Mouse (Mus musculus) cerebellum, adult 8-10 months (tissue): ENCODE results near the gene Ccdc152.
"Not testable (repeated sequence)": the region's sequence is repeated elsewhere in the genome, so short reads cannot be mapped to it uniquely, and the experiment has no call there.

Source experiments
- DNase-seq: peaks from one replicate; pipeline ENCODE4 v3.0.0; 2022

Ccdc152 gene

GRCm38 (mm10) chr15:3273191-3273590 lies 30.1 kb downstream of the Ccdc152 start:
- DNase-seq = no peak

DNA sequence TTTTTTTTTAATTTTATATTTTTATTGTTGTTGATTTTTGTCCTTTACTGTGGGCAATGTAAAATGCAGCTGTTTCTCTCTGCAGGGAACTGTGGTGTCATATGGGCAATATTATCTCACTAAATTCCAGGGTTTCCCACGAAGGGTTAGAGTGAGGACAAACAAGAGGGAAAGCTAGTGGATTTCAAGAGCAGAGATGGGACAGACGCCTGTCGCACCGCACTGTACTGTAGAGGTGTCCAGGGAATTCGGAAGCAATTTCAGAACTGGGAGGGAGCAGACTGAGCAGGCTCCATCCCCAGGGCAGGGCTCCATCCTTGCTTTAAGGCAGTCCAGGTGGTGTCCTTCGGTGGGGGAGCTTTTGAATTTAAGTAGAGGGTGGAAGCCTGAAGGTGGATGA lies 32.1 kb downstream of the Ccdc152 start:
- no peak for DNase-seq

DNA sequence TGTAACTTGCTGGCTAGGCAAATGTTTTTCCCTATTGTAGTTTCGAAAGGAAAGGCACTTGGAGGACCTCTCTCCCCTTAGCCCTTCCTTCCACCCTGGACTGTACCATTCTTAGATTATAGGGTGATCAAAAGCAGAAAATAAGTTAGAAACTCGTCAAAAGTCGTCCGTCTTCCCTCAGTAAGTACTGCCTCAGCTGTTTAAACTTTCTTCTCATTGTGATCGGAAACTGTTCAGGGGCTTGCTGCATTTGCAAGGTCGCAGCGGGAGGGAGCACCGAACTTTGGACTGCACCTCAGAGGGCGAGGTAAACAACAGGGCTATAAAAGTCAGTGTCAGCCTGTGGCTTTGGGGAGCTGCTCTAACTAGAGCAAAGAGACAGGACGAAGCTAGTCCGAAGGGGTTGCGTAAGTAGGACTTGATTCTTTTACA lies 32.7 kb downstream of the Ccdc152 start:
- DNase-seq = peak; percentile 12

DNA sequence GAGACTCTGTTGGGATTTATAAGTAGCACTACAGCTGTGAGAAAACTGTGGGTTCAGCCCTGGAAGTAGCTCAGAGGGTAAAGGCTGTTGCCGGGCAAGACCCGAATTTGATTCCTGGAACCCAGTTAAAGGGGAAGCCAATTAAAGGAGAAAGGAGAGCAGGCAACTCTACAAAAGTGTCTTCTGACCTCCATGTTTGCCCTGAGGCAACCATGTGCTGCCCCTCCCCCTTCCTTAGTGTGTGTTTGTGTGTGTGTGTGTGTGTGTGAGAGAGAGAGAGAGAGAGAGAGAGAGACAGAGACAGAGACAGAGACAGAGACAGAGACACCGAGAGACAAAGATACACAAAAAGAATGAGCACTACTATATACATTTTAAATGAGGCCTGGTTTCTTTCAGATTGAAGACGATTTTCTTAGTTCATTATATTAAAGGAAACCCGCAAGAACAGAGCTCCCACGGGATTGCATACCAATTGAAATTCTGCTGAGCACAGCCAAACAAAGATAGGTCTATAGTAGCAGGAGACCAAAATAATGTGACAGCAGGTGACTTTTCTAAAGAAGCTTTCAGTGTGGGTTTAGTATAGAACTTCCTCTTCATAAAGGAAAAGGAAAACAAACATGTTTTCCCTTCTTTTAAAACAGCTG lies 33.2 kb downstream of the Ccdc152 start:
- DNase-seq = no peak

DNA sequence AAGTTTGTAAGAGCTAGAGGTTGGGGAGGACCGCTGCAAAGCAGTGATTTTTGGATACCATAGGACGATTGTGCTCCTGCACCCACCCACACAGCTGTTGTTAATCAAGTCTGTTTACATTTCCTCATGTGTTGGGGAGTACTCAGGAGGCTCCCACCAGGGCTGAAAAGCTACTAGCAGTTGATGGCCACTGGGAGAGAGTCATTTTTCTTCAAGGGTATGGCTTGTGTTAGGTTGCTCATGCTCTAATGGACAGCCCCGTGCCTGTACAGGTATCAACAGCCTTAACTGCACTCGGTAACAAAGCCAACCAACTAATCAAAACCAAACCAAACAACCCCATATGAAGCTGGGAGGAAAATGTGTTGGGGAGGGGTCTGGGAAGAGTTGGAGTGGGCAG lies 33.8 kb downstream of the Ccdc152 start:
- DNase-seq = no peak

DNA sequence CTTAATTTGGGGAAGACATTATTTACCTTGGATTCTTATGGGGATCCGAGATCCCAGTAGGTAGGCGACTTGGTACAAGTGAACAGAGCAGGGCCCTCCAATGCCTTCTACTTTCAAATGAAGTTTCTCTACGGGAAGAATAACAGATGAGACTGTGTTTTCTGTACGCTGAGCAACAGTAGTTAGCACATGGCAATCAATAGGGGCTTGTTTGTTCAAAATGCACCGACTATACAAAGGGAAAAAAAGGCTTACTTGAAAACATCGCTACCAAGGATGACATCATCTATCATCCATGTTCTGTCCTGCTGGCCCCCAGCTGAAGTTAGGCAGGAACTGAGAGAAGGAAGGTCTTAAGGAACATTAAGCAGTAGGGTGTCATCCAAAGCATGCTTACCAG lies 35.1 kb downstream of the Ccdc152 start, which contains the start of gene Selenop:
Gene Selenop, plus strand, starts transcription at position 301 of the 400 bp plus-strand sequence.
- DNase-seq = no peak

DNA sequence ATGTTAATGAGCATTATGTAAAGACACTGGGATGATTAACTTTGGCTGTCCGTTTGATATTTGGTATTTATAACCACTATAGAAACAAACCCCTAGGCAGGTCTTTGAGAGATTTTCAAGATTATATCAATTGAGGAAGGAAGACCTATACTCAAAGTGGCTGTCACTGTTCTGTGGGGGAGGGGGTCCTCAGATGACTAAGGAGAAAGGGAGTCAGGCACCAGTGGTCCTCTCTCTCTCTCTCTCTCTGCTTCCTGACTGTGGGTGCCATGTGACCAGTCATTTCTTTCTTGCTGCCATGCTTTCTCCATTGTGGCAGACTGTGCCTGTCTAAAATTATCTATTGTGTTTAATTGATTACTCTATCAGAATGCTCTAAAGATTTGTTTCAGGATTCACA lies 38.5 kb downstream of the Ccdc152 start:
- DNase-seq = no peak

- no peak for DNase-seq
These were observed 39.0 kb downstream of the Ccdc152 start for GRCm38 (mm10) chr15:3264293-3264692.

DNA sequence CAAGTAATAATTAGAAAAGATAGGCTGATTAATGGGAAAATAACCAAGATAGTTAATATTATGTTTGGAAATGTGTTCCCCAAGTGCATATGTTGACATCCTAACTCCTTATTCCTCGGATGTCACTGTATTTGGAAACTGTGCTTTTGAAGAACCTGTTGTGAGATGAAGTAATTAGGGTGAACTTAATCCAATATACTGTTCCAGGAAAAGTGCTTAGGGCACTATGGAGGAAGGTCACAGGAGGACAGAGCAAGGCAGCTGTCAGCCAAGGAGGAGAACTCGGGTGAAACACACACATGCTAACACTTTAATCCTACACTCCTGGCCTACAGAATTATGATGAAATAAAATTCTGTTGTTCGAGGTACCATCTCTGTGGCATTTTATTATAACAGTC lies 40.4 kb downstream of the Ccdc152 start:
- DNase-seq = no peak

- no peak for DNase-seq
These were observed 43.0 kb downstream of the Ccdc152 start for GRCm38 (mm10) chr15:3260309-3260708.

DNA sequence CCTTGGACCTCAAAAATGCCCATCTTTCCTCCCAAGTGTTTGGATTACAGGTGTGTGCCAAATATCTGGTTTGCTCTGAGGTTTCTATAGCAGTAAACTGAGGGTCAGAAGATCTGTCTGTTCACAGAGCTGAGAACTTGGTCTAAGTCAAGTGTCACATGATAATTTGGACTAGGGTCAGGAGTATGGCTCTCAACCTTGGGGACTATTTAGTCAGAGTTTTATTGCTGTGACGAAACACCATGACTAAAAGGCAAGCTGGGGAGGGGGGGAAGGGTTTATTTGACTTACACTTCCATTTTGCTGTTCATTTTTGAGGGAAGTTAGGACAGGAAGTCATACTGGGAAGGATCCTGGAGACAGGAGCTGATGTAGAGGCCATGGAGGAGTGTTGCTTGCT lies 44.3 kb downstream of the Ccdc152 start:
- no peak for DNase-seq

DNA sequence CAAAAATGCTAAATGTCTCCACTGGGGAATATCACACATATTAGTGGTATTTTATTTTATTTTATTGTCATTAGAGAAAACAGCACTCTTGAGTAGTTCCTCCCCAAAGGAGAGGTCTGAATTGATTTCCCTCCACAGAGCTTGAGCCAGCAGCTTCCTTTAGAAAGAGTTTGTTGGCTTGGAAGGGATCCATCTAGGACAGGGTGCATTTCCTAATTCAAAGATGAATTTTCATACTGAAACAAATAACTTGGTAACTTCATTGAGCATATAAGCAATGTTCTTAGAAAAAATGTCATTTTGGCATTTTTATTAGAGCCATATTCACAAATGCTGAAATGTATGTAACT lies 51.6 kb downstream of the Ccdc152 start:
- no peak for DNase-seq

GRCm38 (mm10) chr15:3251031-3251717 lies 52.2 kb downstream of the Ccdc152 start:
- DNase-seq = no peak

- no peak for DNase-seq
These were observed 52.7 kb downstream of the Ccdc152 start for GRCm38 (mm10) chr15:3250620-3251019.

- not testable (repeated sequence) for DNase-seq
These were observed 58.3 kb downstream of the Ccdc152 start for GRCm38 (mm10) chr15:3245036-3245435.

DNA sequence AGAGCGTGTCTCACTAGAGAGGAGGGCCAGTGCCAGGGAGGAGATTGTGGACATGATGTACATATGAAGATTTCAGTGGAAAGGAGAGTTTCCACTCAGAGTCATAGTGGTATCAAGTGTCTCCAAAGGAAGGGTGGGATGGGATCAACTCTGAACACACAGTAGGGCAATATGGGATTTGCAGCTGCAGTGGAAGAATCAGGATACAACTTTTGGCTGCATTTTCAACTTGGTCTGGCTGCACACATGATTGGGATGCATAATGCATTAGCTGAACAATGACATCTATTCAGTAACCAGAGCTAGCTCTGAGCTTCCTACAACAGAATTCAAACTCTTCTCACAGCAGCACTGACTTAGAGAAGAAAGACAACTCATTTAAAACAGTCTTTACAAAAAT lies 65.4 kb downstream of the Ccdc152 start:
- no peak for DNase-seq

DNA sequence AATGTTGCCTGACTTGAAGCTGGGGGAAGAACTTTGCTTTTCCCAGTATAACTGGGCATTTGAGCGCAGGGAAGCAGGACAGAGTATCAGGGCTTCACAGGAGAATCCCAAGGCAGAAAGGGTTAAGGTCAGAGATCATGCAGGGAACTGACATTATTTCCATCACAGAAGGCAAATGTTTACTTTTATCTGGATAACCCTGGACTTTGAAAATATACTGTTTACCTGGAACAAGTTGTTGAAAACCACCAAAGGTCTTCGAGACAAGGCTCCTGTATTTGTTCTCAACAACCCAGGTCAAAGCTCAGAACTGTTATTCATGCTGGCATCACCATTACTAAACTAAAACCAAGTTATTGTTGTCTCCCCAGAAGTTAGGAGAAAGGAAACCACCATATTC lies 67.0 kb downstream of the Ccdc152 start:
- no peak for DNase-seq

- DNase-seq = no peak
These were observed 69.3 kb downstream of the Ccdc152 start for GRCm38 (mm10) chr15:3233837-3234551.

- DNase-seq = no peak
These were observed 71.0 kb downstream of the Ccdc152 start for GRCm38 (mm10) chr15:3232168-3232835.

GRCm38 (mm10) chr15:3231004-3231403 lies 72.3 kb downstream of the Ccdc152 start:
- no peak for DNase-seq
